Mouse (Mus musculus) kidney, postnatal 10 days (tissue): ENCODE data around the gene Taf12.
A peak's percentile ranks its signal among the peaks of the same experiment; 100 is the strongest.

Experiments used
- DNase-seq: peaks from one replicate; pipeline ENCODE4 v3.0.0; 2021; ENCODE audit warnings: mixed read lengths

The Taf12 gene

GRCm38 (mm10) chr4:132274156-132274862 lies at the start of gene Taf12:
Gene Taf12 (plus strand): TSS chr4:132274375.
- peak; percentile 95 for DNase-seq

DNA sequence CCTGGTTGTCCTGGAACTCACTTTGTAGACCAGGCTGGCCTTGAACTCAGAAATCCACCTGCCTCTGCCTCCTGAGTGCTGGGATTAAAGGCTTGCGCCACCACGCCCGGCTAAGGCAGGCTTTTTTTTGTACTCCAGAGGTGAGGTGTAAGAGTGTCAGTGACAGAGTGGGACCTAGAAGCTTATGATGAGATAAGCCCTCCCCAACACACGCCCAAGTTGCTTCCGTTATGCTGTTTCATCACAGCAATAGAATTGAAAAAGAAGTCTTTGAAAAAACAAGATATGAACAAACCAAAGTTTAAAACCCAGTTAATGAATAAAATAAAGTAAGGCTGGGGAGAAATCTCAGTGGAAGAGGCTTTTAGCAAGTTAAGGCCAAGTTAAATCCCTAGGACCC lies 43.8 kb upstream of the Taf12 start:
- DNase-seq = no peak

DNA sequence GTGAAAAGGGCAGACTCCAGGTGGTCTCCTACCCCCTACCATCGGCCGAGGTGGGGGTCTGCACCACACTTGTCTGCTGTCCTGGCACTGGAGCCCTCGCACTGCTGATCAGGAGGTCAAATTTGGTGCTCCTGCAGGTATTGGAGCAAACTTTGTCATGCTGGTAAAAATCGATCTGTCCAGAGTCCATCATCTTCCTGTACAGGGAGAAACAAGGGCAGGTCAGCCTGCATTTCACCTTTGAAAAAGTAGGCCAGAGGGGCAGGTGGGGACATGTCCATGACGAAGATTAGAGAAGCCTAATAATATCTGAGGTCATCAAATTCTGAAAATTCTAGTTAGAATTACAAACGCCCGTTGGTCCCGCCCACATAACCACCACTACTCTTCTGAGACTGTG lies 39.5 kb upstream of the Taf12 start:
- no peak for DNase-seq

DNA sequence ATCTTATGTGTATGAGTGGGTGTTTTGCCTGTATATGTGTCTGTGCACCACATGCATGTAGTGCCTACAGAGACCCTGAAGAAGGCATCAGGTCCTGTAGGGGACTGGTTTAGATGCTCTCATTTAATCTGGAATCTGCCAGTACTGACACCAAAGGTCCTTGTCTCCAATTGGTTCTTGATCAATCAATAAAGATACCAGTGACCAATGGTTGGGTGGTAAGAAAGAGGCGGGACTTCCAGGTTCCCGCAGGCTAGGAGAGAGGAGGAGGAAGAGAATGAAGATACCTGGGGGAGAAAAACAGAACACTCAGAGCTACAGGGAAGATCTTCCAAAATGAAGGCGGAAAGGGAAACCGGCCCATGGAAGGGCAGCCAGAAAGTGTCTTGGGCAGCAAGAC lies 35.8 kb upstream of the Taf12 start:
- no peak for DNase-seq

DNA sequence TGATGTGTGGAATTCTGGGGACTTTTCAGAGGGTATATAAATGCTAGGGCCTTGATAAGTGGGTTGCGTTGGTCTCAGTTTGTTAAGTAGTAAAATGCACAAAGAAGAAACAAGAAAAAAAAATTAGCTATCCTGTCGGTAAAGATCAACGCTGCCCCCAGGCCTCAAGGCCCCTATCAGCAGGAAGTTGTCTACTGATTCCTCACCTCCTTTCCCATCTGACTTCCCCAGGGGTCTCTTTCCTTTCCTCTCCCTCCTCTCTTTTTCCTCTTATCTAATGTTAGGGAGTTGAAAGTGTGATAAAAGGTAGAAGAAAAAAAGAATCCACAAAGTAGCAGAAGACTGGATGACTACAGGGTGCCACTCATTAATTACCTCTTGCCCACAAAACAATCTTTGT lies 33.8 kb upstream of the Taf12 start:
- no peak for DNase-seq

DNA sequence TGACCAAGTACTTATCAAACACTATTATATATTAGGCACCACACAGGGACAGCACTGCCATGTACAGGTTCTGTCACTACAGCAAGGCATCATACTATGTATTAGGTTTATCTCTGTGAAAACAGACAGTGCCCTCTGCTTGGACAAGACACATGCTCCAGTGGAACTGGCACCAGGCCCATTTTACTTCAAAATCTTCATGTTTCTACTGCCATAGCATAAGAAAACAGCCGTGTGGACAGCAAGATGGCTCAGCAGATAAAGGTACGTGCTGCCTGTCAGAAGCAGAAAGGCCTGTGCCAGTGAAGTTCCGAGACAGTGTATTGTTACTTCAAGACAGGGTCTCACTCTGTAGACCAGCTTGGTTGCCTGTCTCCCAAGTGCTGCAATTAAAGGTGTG lies 33.0 kb upstream of the Taf12 start:
- no peak for DNase-seq

GRCm38 (mm10) chr4:132245643-132246042 lies 28.5 kb upstream of the Taf12 start:
- no peak for DNase-seq

DNA sequence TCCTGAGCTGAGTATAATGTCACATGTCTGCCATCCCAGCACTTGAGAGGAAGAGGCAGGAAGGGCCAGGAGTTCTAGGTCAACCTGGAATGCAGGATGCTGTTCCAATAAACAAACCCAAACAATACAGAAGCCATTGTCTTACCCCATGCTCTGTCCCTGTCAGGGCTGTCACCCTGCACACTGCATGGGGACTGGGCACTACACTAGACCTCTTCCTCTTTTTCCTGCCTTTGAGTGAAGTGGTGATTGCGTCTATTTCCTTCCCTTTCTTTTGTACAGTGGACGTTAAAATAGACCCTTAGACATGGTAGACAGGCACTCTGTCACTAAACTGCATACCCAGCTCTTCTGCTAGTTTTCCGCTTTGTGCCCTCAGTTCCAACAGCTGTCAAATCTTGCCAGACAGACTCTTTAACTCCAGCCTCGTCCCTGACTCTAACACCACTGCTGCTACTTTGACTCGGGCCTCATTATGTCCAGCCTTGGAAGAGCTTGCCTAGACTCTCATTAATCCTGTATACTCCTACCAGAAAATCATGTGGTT lies 26.7 kb upstream of the Taf12 start:
- DNase-seq = no peak

DNA sequence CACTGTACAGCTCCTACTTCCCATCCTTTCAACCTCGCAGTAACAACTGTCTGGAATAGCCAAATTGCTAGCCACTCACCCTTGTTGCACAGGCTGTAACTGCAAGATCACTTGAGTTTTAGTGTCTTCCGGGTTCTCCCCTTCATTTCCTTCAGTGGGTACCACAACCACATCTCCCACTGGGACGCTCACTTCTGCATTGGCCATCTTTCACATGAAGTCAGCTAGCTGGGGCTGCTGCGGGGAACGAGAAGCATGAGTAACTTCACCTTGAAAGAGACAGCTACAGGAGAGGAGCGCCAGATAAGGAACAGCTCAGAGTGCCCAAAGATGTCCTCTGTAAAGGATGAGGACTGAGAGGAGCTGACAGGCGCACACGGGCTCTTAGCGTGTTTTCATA lies 22.6 kb upstream of the Taf12 start:
- no peak for DNase-seq

DNA sequence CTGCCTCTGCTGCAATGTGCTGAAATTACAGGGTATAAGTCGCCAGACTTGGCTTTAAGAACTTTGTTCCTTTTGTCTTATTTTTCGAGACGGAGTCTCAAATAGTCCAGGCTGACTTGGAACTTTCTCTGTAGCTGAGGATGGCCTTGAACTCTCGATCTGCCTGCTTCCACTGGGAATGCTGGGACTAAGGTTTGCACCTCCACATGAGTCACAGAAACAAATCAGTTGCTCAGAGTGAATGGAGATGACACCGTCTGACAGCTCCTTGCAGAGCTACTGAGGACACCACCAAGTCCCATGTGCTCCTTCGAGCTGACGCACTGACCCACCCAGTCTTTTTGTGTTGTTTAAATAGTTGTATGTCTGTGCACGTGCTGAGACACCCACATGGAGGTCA lies 21.0 kb upstream of the Taf12 start:
- DNase-seq = no peak

DNA sequence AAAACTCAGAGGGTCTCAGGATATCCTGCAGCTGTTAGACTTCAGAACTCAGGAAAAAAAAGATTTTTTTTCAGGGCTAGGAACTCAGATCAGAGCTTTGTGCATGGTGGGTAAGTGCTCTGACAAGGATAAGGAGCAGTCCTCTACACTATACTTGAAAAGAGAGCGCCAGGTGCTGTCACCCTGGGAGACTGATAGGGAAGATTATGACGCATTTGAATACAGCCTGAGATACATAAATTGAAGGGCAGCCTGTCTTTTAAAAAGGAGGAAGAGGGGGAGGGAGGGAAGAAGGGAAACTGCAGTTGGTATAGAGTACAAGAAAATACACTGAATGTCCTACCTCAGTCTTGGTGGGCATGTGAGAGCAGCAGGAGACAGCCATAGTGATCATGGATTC lies 20.6 kb upstream of the Taf12 start:
- no peak for DNase-seq

DNA sequence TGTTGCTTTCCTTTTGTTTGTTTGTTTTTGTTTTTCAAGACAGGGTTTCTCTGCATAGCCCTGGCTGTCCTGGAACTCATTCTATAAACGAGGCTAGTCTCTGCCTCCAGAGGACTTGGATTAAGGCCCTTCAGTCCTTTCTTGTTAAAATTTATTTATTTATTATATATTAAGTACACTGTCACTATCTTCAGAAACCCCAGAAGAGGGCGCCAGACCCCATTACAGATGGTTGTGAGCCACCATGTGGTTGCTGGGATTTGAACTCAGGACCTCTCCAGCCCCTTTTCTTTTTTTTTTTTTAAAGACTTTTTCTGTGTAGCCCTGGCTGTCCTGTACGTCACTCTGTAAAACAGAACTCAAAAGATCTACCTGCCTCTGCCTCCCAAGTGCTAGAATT lies 19.2 kb upstream of the Taf12 start:
- DNase-seq = no peak

GRCm38 (mm10) chr4:132256384-132256783 lies 17.8 kb upstream of the Taf12 start:
- DNase-seq = no peak

DNA sequence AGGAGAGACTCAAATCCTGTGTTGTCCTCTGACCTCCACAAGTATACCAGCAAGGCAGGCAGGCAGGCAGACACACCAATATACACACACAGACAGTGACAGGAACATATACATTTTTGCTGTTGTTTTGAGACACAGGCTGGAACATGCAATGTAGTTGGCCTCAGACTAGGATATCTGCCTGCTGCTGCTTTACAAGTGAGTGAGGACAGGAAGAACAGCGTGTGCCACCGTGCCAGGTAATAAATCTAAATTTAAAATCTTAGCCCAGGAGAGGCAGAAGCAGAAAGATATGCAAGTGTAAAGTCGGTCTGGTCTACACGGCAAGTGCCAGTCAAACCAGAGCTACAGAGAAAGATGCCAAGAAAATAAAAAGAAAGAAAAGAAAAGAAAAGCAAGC lies 14.9 kb upstream of the Taf12 start:
- DNase-seq = no peak

- DNase-seq = peak; percentile 79
These were observed 13.5 kb upstream of the Taf12 start for GRCm38 (mm10) chr4:132260404-132261379.

DNA sequence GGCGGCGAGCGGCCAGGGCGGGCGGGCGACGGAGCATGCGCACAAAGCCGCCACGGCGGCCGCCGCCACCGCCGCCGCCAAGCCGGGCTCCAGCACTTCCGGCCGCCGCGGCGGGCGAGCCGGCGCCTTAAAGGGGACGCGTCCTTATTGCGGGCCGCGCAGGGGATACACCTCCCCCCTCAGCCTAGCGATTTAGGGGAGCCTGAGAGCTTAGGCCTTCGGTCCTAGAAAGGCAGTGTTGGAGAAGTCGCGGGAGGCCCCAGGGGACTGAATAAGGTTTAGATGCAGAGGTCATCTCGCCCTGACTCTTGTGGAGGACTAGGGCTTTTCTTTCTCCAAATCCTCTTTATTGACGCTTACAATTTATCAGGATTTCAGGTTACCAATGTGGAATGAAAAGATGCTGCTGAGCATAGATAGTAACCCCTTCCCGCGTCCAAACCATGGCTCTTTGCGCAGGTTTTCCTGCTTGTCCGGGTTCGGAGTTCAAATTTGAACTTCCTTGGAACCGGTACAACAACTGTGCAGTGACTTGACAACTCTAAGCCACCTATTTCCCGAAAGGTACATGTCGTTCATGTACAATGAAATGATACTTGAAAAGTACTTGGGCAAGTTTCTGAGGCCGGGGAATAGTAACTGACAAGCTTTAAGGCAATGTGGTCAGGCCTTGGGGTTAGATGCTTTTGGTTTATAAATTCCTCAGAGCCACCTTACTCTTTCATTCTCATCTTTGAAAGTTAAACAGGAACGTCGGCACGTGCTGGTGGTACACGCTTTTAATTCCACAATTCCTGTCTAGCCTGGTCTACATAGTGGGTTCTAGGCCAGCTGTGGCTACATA lies 12.4 kb upstream of the Taf12 start, which contains the start of gene Gmeb1:
Gene Gmeb1, minus strand, starts transcription at position 89 of the 844 bp plus-strand sequence.
- peak; percentile 89 for DNase-seq

GRCm38 (mm10) chr4:132262358-132262616 lies 11.9 kb upstream of the Taf12 start:
- DNase-seq = no peak

- no peak for DNase-seq
These were observed 10.9 kb upstream of the Taf12 start for GRCm38 (mm10) chr4:132263313-132263712.

GRCm38 (mm10) chr4:132266835-132267349 lies 7.3 kb upstream of the Taf12 start:
- no peak for DNase-seq

- DNase-seq = no peak
These were observed 5.1 kb upstream of the Taf12 start for GRCm38 (mm10) chr4:132268871-132269739.

DNA sequence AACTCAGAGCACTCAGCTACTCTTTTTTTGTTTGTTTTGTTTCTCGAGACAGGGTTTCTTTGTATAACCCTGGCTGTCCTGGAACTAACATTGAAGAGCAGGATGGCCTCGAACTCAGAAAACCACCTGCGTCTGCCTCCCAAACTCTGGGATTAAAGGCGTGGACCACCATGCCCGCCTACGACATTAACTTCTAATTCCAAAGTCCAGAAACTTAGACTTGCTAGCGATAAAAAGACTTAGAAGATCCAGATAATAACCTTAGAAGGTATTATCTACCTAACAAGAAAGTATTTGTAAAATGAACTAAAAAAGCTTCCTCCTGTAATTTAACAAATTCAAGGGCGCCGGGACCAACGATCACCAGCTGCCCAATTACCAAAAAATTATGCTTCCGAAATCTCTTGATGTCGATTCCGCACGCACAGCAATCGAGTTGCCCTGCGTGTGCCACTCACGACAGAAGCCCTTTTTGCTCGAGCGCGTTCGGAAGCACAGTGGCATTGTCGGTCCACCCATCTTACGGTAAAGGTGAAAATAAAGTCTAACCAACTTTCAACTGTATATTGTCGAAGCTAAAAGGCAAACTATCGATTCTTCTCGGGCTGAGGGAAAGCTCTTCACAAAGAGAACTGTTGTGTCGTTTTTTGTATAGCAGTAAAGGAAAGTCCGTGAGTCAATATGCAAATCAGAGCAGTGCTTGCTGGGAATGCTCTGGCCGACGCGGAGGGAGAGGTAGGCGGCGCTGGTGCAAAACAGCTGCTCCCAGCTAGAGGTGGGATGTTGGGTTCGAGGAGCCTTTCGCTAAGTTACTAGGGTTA lies 4.2 kb upstream of the Taf12 start:
- peak; percentile 90 for DNase-seq
